Mouse (Mus musculus): ENCODE measurements around the gene Pfn1.

- TF ChIP-seq CTCF (IDR thresholded peaks at IDR 0.05; ENCODE audit: borderline replicate concordance, extremely low read depth, insufficient read depth, insufficient read length) (no peak), POLR2A (IDR thresholded peaks at IDR 0.05; ENCODE audit: borderline replicate concordance, extremely low read depth, insufficient read depth, insufficient read length, poor library complexity, severe bottlenecking) (no peak)
Observed at GRCm38 (mm10) chr11:70657573-70657972, 3.1 kb upstream of the Pfn1 start.

All from brain, embryonic 14.5 days (tissue).